Mouse (Mus musculus): ENCODE data around the gene Tcf12.

Gene Tcf12

GRCm38 (mm10) chr9:72133089-72133771 lies 21.6 kb upstream of the Tcf12 start:
- TF ChIP-seq POU5F1 (IDR thresholded peaks at IDR 0.05; ENCODE audit: borderline replicate concordance, low read length) (no peak), CTCF (conservative IDR thresholded peaks at IDR 0.05; ENCODE audit: low read length) (no peak), NANOG (IDR thresholded peaks at IDR 0.05; ENCODE audit: borderline replicate concordance, low read length) (no peak)
- Histone ChIP-seq H3K9me3 (ENCODE audit: low read length) (peaks cover 11% of the 10 kb centered on the region; the same call in 1 of the 2 replicates), H3K27me3 (ENCODE audit: insufficient read depth, low read length) (peaks cover 89% of the 10 kb centered on the region)

DNA sequence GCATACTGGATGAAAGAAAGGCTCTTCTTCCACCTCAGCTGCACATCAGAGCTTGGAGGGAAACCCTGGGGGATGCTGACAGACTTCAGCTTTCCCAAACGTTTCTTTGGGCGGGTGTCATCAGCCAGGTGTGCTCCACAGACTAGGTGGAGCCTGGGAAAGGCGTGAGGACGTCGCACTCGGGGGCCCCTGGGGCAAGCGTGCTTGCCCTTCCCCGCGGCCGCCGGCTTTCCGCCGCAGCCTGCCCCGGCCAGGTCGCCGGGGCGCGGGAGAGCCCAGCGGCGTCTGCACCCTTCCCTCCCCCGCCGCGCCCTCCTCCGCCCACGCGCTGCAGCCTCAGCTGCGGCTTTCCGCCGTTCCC lies 21.0 kb upstream of the Tcf12 start:
- TF ChIP-seq CTCF (conservative IDR thresholded peaks at IDR 0.05; ENCODE audit: low read length) (no peak), NANOG (IDR thresholded peaks at IDR 0.05; ENCODE audit: borderline replicate concordance, low read length) (no peak)
- Histone ChIP-seq H3K36me3 (ENCODE audit: insufficient read depth, low read length) (no peaks in the 10 kb centered on the region), H3K27me3 (ENCODE audit: insufficient read depth, low read length) (peaks cover 88% of the 10 kb centered on the region), H3K4me3 (replicated peaks; ENCODE audit: low read length) (peak overlapping the region; percentile 79), H3K9me3 (ENCODE audit: low read length) (peaks cover 11% of the 10 kb centered on the region; the same call in 1 of the 2 replicates), H3K4me1 (replicated peaks; ENCODE audit: low read depth, low read length) (peaks cover 21% of the 10 kb centered on the region)

More at GRCm38 (mm10) chr9:72133089-72133771, 21.6 kb upstream of the Tcf12 start:
- Histone ChIP-seq H3K4me3 (replicated peaks; ENCODE audit: low read length) (peak overlapping the region; percentile 79), H3K4me1 (replicated peaks; ENCODE audit: low read depth, low read length) (peaks cover 21% of the 10 kb centered on the region), H3K36me3 (ENCODE audit: insufficient read depth, low read length) (no peaks in the 10 kb centered on the region)

DNA sequence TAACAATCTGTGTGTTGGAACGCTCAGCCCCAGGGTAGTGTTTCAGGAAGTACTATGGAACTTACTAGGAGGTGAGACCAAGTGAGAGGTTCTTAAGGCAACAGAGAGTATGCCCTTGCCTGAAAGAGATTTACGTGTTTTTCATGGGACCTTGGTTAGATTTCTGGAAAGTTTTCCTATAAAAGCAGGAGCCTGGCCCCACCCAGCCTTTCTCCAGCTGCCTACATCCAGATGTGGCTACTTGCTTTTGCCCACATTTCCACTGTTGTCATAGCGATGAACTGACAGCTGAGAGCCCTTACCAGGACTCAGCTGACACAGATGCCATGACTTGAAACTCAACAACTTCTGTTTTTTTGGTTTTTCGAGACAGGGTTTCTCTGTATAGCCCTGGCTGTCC lies 18.2 kb upstream of the Tcf12 start:
- Histone ChIP-seq H3K4me3 (replicated peaks; ENCODE audit: low read length) (no peak overlapping the region), H3K9me3 (ENCODE audit: low read length) (0 out of 2 replicates have a peak, but pooled peaks cover 6% of the 10 kb centered on the region), H3K27me3 (ENCODE audit: insufficient read depth, low read length) (peaks cover 69% of the 10 kb centered on the region), H3K36me3 (ENCODE audit: insufficient read depth, low read length) (no peaks in the 10 kb centered on the region), H3K4me1 (replicated peaks; ENCODE audit: low read depth, low read length) (peaks cover 10% of the 10 kb centered on the region)
- TF ChIP-seq CTCF (conservative IDR thresholded peaks at IDR 0.05; ENCODE audit: low read length), result no peak
- TF ChIP-seq NANOG (IDR thresholded peaks at IDR 0.05; ENCODE audit: borderline replicate concordance, low read length), result no peak
- TF ChIP-seq POU5F1 (IDR thresholded peaks at IDR 0.05; ENCODE audit: borderline replicate concordance, low read length), result no peak

DNA sequence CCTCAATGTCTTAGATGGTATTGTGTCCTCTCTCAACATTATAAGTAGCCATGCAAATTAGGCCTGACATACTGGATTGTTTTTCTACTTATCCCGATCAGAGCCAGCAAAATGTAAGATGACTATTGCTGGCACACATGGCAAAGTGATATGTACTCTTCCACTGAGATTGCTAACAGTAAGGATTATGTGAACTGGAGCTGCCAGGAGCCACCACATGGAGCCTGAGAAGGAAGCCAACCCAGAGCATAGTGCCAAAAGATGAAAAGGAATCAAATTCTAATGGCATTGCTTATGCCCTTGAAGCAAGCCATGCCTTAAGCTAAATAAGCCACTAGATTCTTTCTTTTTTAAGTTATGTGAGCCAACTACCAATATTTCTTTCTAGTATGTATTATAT lies 13.8 kb upstream of the Tcf12 start:
- Histone ChIP-seq H3K4me3 (replicated peaks; ENCODE audit: low read length) (no peak overlapping the region), H3K27me3 (ENCODE audit: insufficient read depth, low read length) (peaks cover 30% of the 10 kb centered on the region), H3K36me3 (ENCODE audit: insufficient read depth, low read length) (no peaks in the 10 kb centered on the region), H3K9me3 (ENCODE audit: low read length) (no peaks in the 10 kb centered on the region), H3K4me1 (replicated peaks; ENCODE audit: low read depth, low read length) (no peaks in the 10 kb centered on the region)
- TF ChIP-seq POU5F1 (IDR thresholded peaks at IDR 0.05; ENCODE audit: borderline replicate concordance, low read length), result no peak
- TF ChIP-seq CTCF (conservative IDR thresholded peaks at IDR 0.05; ENCODE audit: low read length), result no peak
- no peak for TF ChIP-seq NANOG (IDR thresholded peaks at IDR 0.05; ENCODE audit: borderline replicate concordance, low read length)

GRCm38 (mm10) chr9:72118490-72118889 lies 6.8 kb upstream of the Tcf12 start:
- Histone ChIP-seq H3K27me3 (ENCODE audit: insufficient read depth, low read length) (peaks cover 6% of the 10 kb centered on the region), H3K9me3 (ENCODE audit: low read length) (no peaks in the 10 kb centered on the region), H3K36me3 (ENCODE audit: insufficient read depth, low read length) (no peaks in the 10 kb centered on the region), H3K4me1 (replicated peaks; ENCODE audit: low read depth, low read length) (no peaks in the 10 kb centered on the region), H3K4me3 (replicated peaks; ENCODE audit: low read length) (no peak overlapping the region)
- TF ChIP-seq NANOG (IDR thresholded peaks at IDR 0.05; ENCODE audit: borderline replicate concordance, low read length) (no peak), CTCF (conservative IDR thresholded peaks at IDR 0.05; ENCODE audit: low read length) (no peak), POU5F1 (IDR thresholded peaks at IDR 0.05; ENCODE audit: borderline replicate concordance, low read length) (no peak)

DNA sequence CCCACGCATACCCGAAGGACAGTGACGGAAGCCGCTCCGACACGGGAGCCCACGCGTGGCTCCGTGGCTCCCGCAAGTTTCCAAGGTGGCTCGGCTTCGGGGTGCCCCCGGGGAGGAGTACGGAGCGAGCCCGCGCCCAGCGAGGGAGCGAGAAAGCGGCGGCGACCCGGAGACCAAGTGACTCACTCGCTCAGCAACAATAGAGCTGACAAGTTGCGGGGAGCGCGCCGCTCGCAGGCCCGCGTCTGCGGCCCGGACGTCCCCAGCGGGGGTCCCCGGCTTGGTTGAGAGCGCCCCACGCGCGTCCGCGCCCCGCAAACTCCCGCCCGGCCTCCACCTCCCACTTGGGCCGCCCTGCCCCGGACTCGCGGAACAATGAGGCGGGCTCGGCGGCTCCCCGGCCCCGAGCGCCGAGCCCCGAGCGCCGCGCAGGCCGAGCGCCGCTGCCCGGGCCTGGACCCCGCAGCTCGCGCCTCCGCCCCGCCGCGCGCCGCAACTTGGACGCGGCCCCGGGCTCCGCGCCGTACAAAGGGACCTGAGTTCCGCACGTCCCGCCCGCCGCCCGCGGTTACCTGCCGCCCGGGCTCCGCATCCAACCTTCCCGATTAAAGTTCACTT lies 558 bp downstream of the Tcf12 start:
- Histone ChIP-seq H3K4me1 (replicated peaks; ENCODE audit: low read depth, low read length) (peaks cover 9% of the 10 kb centered on the region), H3K4me3 (replicated peaks; ENCODE audit: low read length) (peak overlapping the region; percentile 94), H3K36me3 (ENCODE audit: insufficient read depth, low read length) (no peaks in the 10 kb centered on the region), H3K9me3 (ENCODE audit: low read length) (no peaks in the 10 kb centered on the region), H3K27me3 (ENCODE audit: insufficient read depth, low read length) (peaks cover 39% of the 10 kb centered on the region)
- TF ChIP-seq POU5F1 (IDR thresholded peaks at IDR 0.05; ENCODE audit: borderline replicate concordance, low read length) (no peak), NANOG (IDR thresholded peaks at IDR 0.05; ENCODE audit: borderline replicate concordance, low read length) (no peak), CTCF (conservative IDR thresholded peaks at IDR 0.05; ENCODE audit: low read length) (no peak)

- peak overlapping the region; percentile 94 for H3K4me3 ChIP-seq (replicated peaks; ENCODE audit: low read length)
- H3K9me3 ChIP-seq (ENCODE audit: low read length), result no peaks in the 10 kb centered on the region
- peaks cover 39% of the 10 kb centered on the region for H3K27me3 ChIP-seq (ENCODE audit: insufficient read depth, low read length)
- TF ChIP-seq NANOG (IDR thresholded peaks at IDR 0.05; ENCODE audit: borderline replicate concordance, low read length) (no peak), POU5F1 (IDR thresholded peaks at IDR 0.05; ENCODE audit: borderline replicate concordance, low read length) (no peak), CTCF (conservative IDR thresholded peaks at IDR 0.05; ENCODE audit: low read length) (no peak)
- H3K4me1 ChIP-seq (replicated peaks; ENCODE audit: low read depth, low read length), result peaks cover 9% of the 10 kb centered on the region
- no peaks in the 10 kb centered on the region for H3K36me3 ChIP-seq (ENCODE audit: insufficient read depth, low read length)
Observed at GRCm38 (mm10) chr9:72110627-72111003, 1.1 kb downstream of the Tcf12 start.

DNA sequence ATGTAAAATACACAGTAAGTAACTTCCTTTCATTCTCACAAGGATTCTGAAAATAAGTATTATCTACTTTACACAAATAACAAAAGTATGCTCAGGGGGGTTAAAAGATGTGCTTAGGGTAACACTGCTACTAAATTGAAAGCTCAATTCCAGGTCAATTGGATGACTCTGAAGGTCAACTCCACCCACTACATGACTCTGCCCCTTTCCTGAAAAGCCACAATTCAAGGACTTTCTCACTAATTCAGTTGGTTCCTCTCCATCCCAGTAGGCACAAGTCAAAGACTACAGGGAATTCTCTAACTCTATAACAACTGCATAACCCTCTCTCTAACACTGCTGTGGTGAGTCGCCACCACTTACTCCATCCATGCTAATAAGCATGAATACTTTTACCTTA lies 8.2 kb downstream of the Tcf12 start:
- TF ChIP-seq NANOG (IDR thresholded peaks at IDR 0.05; ENCODE audit: borderline replicate concordance, low read length) (no peak), POU5F1 (IDR thresholded peaks at IDR 0.05; ENCODE audit: borderline replicate concordance, low read length) (no peak), CTCF (conservative IDR thresholded peaks at IDR 0.05; ENCODE audit: low read length) (no peak)
- no peaks in the 10 kb centered on the region for H3K27me3 ChIP-seq (ENCODE audit: insufficient read depth, low read length)

More for the DNA sequence above, 8.2 kb downstream of the Tcf12 start:
- Histone ChIP-seq H3K4me1 (replicated peaks; ENCODE audit: low read depth, low read length) (0 out of 2 replicates have a peak, but pooled peaks cover 3% of the 10 kb centered on the region), H3K4me3 (replicated peaks; ENCODE audit: low read length) (no peak overlapping the region), H3K36me3 (ENCODE audit: insufficient read depth, low read length) (no peaks in the 10 kb centered on the region), H3K9me3 (ENCODE audit: low read length) (no peaks in the 10 kb centered on the region)

Data from E14TG2a.4 (cell line).